ENCODE assay signal across 23 mouse cellular contexts in the genomic region with DNA sequence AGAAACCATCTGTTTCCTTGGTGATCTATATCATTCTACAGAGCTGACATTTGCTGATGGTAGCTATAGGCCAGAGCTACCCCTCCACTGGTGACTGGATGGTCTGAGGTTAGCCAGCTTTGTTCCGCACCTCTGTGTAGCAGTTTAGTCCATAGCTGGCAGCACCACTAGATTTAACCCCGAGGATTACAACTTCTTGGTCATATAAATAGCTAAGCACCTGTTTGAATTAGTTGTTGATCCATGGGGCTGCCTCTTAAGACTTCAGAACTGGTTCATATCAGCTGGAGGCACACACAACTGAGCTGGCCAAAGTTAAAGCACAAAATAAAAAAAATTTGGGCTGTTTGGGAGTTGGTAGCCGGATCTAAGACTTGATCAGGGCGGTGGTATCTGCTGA. TPM values are rescaled to one million over a fixed set of nuclear protein-coding genes. Genes with fewer than 3 reads are reported as not detected.
DNase-seq lines count a peak whose midpoint lies in the region; ATAC-seq and TF ChIP-seq lines count a peak whose summit lies in the region.
"Had no signal": no experiment of that assay in that cellular context is flagged by ENCODE, and none has a peak within 500 bp of the region (broad histone marks: within the 10 kb centered on the region; RNA-seq: fewer than 3 reads in every experiment).

No protein-coding gene starts in this region.

- ATAC-seq in forebrain, embryonic 11.5 days (replicated peaks; ENCODE audit: low FRiP score): no peak
- ATAC-seq in forebrain, postnatal 0 days: no peak
- ATAC-seq in heart, embryonic 13.5 days (ENCODE audit: extremely low read depth, insufficient number of reproducible peaks, low FRiP score, low TSS enrichment): no peak
- no peak for ATAC-seq in lung, embryonic 16.5 days (ENCODE audit: low read depth)
- ATAC-seq in inflammation-experienced regulatory T-cells, adult 6 months: no peak
- ATAC-seq: forebrain, embryonic 16.5 days; hindbrain, embryonic 16.5 days; liver, embryonic 12.5 days; midbrain, embryonic 16.5 days; Patski had no signal

- no peak overlapping the region for H3K27ac ChIP-seq in forebrain, embryonic 11.5 days (ENCODE audit: low read depth, low read length)
- no peak overlapping the region for H3K27ac ChIP-seq in forebrain, postnatal 0 days (ENCODE audit: low read depth, low read length)
- peak overlapping the region; percentile 53; the same call in 1 of the 2 replicates for H3K27ac ChIP-seq in heart, embryonic 13.5 days (replicated peaks)
- H3K27ac ChIP-seq in lung, embryonic 16.5 days (ENCODE audit: low read length): peak overlapping the region; percentile 18; the same call in 1 of the 2 replicates
- H3K27ac ChIP-seq: embryonic facial prominence, embryonic 10.5 days; limb, embryonic 13.5 days; liver, embryonic 12.5 days; stomach, postnatal 0 days had no signal

- no peak for TF ChIP-seq CTCF in forebrain, postnatal 0 days (IDR thresholded peaks at IDR 0.05; ENCODE audit: low read depth)
- TF ChIP-seq CTCF in lung, adult 2 months (IDR thresholded peaks at IDR 0.05; ENCODE audit: insufficient read depth, low read length): no peak
- no peak for TF ChIP-seq CTCF in E14TG2a.4 (conservative IDR thresholded peaks at IDR 0.05; ENCODE audit: low read length)

- TF ChIP-seq POLR2A in lung, adult 2 months (IDR thresholded peaks at IDR 0.05; ENCODE audit: borderline replicate concordance, extremely low read depth, low read depth, low read length): no peak

- no peaks in the 10 kb centered on the region for H3K36me3 ChIP-seq in forebrain, embryonic 11.5 days (ENCODE audit: control insufficient read depth, insufficient read depth, low read length)
- H3K36me3 ChIP-seq in forebrain, postnatal 0 days (ENCODE audit: insufficient read depth): no peaks in the 10 kb centered on the region
- no peaks in the 10 kb centered on the region for H3K36me3 ChIP-seq in heart, embryonic 13.5 days
- H3K36me3 ChIP-seq in lung, embryonic 16.5 days (ENCODE audit: control insufficient read depth, insufficient read depth, low read length): no peaks in the 10 kb centered on the region
- H3K36me3 ChIP-seq in E14TG2a.4 (ENCODE audit: insufficient read depth, low read length): no peaks in the 10 kb centered on the region
- H3K36me3 ChIP-seq: embryonic facial prominence, embryonic 10.5 days; kidney, embryonic 15.5 days; limb, embryonic 13.5 days; liver, embryonic 12.5 days had no signal

- H3K4me1 ChIP-seq in forebrain, embryonic 11.5 days (replicated peaks; ENCODE audit: control insufficient read depth, insufficient read depth, low read length): 0 out of 2 replicates have a peak, but pooled peaks cover 3% of the 10 kb centered on the region
- peaks cover 3% of the 10 kb centered on the region for H3K4me1 ChIP-seq in forebrain, postnatal 0 days (ENCODE audit: insufficient read depth)
- H3K4me1 ChIP-seq in heart, embryonic 13.5 days: peaks cover 64% of the 10 kb centered on the region
- peaks cover 3% of the 10 kb centered on the region; the same call in 1 of the 2 replicates for H3K4me1 ChIP-seq in lung, embryonic 16.5 days (replicated peaks; ENCODE audit: control insufficient read depth, insufficient read depth, low read length)
- peaks cover 2% of the 10 kb centered on the region for H3K4me1 ChIP-seq in lung, adult 2 months (ENCODE audit: control insufficient read depth, insufficient read depth, low read length)
- peaks cover 92% of the 10 kb centered on the region for H3K4me1 ChIP-seq in E14TG2a.4 (replicated peaks; ENCODE audit: low read depth, low read length)

- no peak overlapping the region for H3K4me2 ChIP-seq in forebrain, embryonic 11.5 days (ENCODE audit: low read depth, low read length, severe bottlenecking)
- no peak overlapping the region for H3K4me2 ChIP-seq in forebrain, postnatal 0 days (ENCODE audit: low read depth)
- no peak overlapping the region for H3K4me2 ChIP-seq in heart, embryonic 13.5 days
- H3K4me2 ChIP-seq in lung, embryonic 16.5 days (ENCODE audit: low read depth, low read length): no peak overlapping the region
- H3K4me2 ChIP-seq: kidney, embryonic 15.5 days; limb, embryonic 13.5 days; liver, embryonic 12.5 days; lung, embryonic 14.5 days had no signal

- WGBS in forebrain, embryonic 11.5 days: 82% methylated on average over 4 of the region's 4 CpGs
- 84% methylated on average over 4 of the region's 4 CpGs for WGBS in forebrain, postnatal 0 days
- WGBS in heart, embryonic 13.5 days: 62% methylated on average over 4 of the region's 4 CpGs
- 76% methylated on average over 4 of the region's 4 CpGs for WGBS in lung, embryonic 16.5 days
- WGBS in lung, adult 2 months: 87% methylated on average over 4 of the region's 4 CpGs

- H3K9ac ChIP-seq in forebrain, embryonic 11.5 days (ENCODE audit: low read length): no peak overlapping the region
- H3K9ac ChIP-seq in forebrain, postnatal 0 days: no peak overlapping the region
- no peak overlapping the region for H3K9ac ChIP-seq in heart, embryonic 13.5 days
- no peak overlapping the region for H3K9ac ChIP-seq in lung, embryonic 16.5 days (ENCODE audit: low read length)
- H3K9ac ChIP-seq: kidney, embryonic 15.5 days; limb, embryonic 13.5 days; liver, embryonic 12.5 days; lung, embryonic 14.5 days had no signal

- DNase-seq in forebrain, embryonic 11.5 days (ENCODE audit: low spot score): peak; percentile 21
- DNase-seq in forebrain, postnatal 0 days: no peak
- DNase-seq in heart, postnatal 4 days: no peak
- DNase-seq in lung, adult 2 months: no peak
- DNase-seq: adrenal gland, postnatal 36 days; cerebellum, adult 11 months; gastrocnemius, postnatal 36 days; kidney, adult 11 months had no signal

- no peaks in the 10 kb centered on the region for H3K27me3 ChIP-seq in forebrain, embryonic 11.5 days (ENCODE audit: control insufficient read depth, insufficient read depth, low read length)
- no peaks in the 10 kb centered on the region for H3K27me3 ChIP-seq in forebrain, postnatal 0 days (ENCODE audit: insufficient read depth, low read length)
- no peaks in the 10 kb centered on the region for H3K27me3 ChIP-seq in heart, embryonic 13.5 days (replicated peaks)
- no peaks in the 10 kb centered on the region for H3K27me3 ChIP-seq in lung, embryonic 16.5 days (ENCODE audit: control insufficient read depth, insufficient read depth, low read depth, low read length)
- no peaks in the 10 kb centered on the region for H3K27me3 ChIP-seq in E14TG2a.4 (ENCODE audit: insufficient read depth, low read length)
- H3K27me3 ChIP-seq: kidney, embryonic 15.5 days; limb, embryonic 13.5 days; liver, embryonic 12.5 days; Patski had no signal

- H3K4me3 ChIP-seq in forebrain, embryonic 11.5 days (ENCODE audit: low read depth, low read length): no peak overlapping the region
- no peak overlapping the region for H3K4me3 ChIP-seq in forebrain, postnatal 0 days (ENCODE audit: low read depth, low read length)
- H3K4me3 ChIP-seq in heart, embryonic 13.5 days: no peak overlapping the region
- H3K4me3 ChIP-seq in lung, embryonic 16.5 days (ENCODE audit: low read length): no peak overlapping the region
- H3K4me3 ChIP-seq in lung, adult 2 months (replicated peaks; ENCODE audit: extremely low read depth, low read depth, low read length): no peak overlapping the region
- peak overlapping the region; percentile 67; the same call in 1 of the 2 replicates for H3K4me3 ChIP-seq in E14TG2a.4 (replicated peaks; ENCODE audit: low read length)
- H3K4me3 ChIP-seq: embryonic facial prominence, embryonic 10.5 days; kidney, embryonic 15.5 days; limb, embryonic 13.5 days; liver, embryonic 12.5 days had no signal

- H3K9me3 ChIP-seq in forebrain, embryonic 11.5 days (ENCODE audit: control insufficient read depth, low read length): no peaks in the 10 kb centered on the region
- H3K9me3 ChIP-seq in forebrain, postnatal 0 days (ENCODE audit: low read length): no peaks in the 10 kb centered on the region
- H3K9me3 ChIP-seq in heart, embryonic 13.5 days: no peaks in the 10 kb centered on the region
- no peaks in the 10 kb centered on the region for H3K9me3 ChIP-seq in lung, embryonic 16.5 days (ENCODE audit: control insufficient read depth, low read length)
- no peaks in the 10 kb centered on the region for H3K9me3 ChIP-seq in E14TG2a.4 (ENCODE audit: low read length)
- H3K9me3 ChIP-seq: embryonic facial prominence, embryonic 10.5 days; G1E; kidney, embryonic 15.5 days; limb, embryonic 13.5 days; liver, embryonic 12.5 days had no signal

RNA-seq across cellular contexts. Expression of a gene that starts 12.6 kb away (rescaled TPM):
- 9.5 and 12.0 TPM in 2 replicates for polyA plus RNA-seq in forebrain, embryonic 11.5 days (2014; fragmentation: Nextera tagmentation; extraction: Ambion mirVana)
- 39.6 and 42.2 TPM in 2 replicates for total RNA-seq in forebrain, postnatal 0 days (2014; rRNA removed)
- polyA plus RNA-seq in forebrain, postnatal 0 days (2015; fragmentation: Nextera tagmentation; extraction: Ambion mirVana): 7.5 and 10.8 TPM in 2 replicates
- polyA plus RNA-seq in heart, embryonic 13.5 days (2015; fragmentation: Nextera tagmentation; extraction: Ambion mirVana): 6.2 and 6.5 TPM in 2 replicates
- total RNA-seq in heart, postnatal 4 days (2021): 10 to 100 TPM; 75.1 to 77.4 TPM
- 3.6 and 3.7 TPM in 2 replicates for polyA plus RNA-seq in lung, embryonic 16.5 days (2015; fragmentation: Nextera tagmentation; extraction: Ambion mirVana)
- 50.7 and 52.4 TPM in 2 replicates for polyA plus RNA-seq in lung, adult 2 months (2012; rRNA removed)
- polyA plus RNA-seq in inflammation-experienced regulatory T-cells, adult 6 months (2017; shearing (Covaris generic)): 1 to 10 TPM; 3.7 to 4.3 (median 3.7) TPM

Comparison
In these comparisons a context has a peak if more than half of its experiments do, and no peak if none do; other contexts are left out.
1. H3K27ac ChIP-seq: peak in heart, embryonic 13.5 days (single experiment) and lung, embryonic 16.5 days (single experiment); none in forebrain, embryonic 11.5 days (single experiment) and forebrain, postnatal 0 days (single experiment).